Mouse (Mus musculus): ENCODE measurements around the gene Olfr520.
"Not testable (repeated sequence)": the region's sequence is repeated elsewhere in the genome, so short reads cannot be mapped to it uniquely, and the experiment has no call there.

Gene Olfr520

DNA sequence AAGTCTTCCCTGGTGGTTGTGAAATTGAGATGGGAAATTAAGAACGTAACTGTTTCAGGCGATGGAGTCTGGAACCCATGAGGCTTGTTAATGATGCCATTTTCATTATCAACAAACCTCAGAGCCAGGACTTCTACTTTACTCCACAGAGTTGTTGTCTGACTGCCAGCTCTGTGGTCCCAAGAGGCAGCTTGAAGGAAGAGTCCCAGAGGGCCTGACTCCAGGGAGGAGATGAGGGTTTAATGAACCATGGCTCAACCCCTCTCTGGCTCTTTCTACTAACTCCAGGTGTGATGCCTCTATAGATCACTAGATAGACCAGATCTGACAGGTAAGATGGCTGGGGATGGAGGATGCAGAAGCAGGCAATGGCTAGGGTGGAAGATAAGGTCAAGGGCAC, at the start of gene Olfr520:
Gene Olfr520 (plus strand): TSS at position 301 of the 400 bp plus-strand sequence.
- DNase-seq: no peak

DNA sequence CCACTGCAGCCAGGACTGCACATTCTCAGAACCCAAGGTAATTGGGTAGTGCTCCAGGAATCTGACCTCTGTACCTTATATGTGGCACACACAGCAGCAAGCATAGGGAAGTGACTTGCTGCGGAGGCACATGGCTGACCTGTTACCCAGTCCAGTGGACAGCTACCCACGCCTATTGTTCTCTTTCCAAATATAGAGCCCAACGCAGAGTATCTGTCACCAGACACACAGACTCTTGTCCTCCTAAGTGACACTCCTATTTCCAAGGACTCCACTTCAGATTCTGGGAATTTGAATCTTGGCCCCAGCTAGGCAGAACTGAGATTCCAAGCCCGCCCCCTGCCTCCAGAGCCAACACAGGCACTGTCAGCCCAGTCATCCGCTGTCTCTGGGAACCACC, 49.3 kb upstream of the Olfr520 start:
- DNase-seq: no peak

DNA sequence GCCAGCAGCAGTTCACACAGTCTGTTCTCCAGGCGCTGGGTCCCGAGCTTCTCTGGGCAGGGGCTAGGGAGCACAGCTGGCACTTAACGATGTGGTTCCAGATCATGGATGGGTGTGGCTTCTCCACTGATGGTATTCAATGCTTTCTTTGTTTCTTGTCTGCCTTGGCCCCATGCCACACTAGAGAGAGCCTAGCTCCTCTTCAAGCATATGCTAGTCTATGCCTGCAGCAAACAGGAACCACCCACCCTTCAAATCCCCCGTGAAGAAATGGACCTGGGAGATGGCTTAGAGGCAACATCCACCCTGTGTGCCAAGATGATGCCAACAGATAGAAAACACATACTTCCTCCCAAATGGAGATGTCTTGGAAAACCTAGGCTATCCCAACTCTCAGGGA, 46.0 kb upstream of the Olfr520 start:
- DNase-seq: no peak

DNA sequence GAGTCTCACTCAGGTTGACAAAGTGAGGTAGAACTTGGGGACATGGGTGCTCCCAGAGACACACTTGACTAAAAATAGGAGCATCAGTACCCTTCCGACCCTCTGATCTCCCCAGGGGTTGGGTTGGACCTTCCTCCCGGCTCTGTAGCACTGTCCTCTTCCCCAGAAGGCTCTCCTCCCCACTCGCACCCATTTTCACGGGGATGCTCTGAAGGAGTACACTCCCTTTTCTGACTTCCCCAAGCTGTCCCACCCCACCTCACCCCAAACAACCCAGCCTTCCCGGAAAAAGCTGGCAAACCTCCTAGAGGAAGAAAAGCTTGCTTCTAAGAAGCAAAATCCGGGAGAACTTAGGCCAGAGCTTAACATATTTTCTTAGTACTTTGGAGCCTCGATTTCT, 39.3 kb upstream of the Olfr520 start:
- no peak for DNase-seq

DNA sequence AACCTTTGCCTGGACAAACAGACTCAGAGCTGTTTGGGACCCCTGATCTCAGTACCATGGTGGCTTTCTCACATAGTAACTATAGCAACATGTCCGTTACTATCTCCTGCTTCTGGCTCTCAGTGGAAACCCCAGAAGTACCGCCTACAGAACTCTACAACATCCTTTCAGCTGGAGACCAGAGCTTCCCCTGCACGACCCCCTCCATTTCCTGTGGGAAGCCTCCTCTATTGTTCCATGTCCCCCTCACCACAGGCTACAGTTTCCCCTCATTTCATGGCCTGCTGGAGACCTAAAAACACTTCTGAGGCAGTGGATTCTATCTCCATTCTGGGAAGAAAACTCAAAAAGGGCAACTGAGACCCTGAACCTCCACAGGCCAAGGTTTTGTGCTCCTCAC, 37.7 kb upstream of the Olfr520 start:
- peak in 1 of 2 experiments; percentile 15 for DNase-seq

DNA sequence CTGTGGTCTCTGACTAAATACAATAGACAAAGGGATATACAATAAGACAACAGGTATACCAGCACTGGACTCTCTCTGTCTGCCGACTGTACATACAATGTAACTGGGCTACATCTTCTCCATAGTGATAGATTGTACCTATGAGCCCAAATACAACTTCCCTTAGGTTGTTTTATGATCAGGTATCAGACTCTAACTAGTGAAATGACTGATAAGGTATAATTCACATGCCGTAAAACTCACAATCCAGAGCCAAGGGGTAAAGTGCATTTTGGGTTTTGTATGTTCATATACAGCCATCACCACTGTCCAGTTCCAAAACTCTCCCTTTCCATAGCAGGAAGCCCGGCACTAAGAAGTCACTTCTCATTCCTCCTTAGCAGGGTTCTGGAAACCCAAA, 36.7 kb upstream of the Olfr520 start:
- DNase-seq: no peak

DNA sequence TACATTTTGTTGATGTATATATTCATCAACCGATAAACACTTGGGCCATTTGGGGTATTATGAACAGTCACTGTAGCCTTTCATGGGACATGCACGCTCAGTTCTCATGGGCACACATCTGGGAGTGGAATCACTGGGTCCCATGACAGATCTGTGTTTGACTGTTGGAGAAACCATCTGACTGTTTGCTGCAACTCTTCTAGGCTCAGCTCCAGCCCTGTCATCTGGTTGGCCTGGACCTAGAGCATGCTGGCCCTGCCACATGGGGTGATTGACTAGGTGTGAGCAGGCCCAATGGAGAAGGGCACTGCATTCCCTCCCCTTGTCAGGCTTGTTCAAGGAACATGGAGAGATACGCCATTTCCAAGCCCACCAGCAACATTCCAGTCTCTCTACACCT, 36.1 kb upstream of the Olfr520 start:
- no peak for DNase-seq

DNA sequence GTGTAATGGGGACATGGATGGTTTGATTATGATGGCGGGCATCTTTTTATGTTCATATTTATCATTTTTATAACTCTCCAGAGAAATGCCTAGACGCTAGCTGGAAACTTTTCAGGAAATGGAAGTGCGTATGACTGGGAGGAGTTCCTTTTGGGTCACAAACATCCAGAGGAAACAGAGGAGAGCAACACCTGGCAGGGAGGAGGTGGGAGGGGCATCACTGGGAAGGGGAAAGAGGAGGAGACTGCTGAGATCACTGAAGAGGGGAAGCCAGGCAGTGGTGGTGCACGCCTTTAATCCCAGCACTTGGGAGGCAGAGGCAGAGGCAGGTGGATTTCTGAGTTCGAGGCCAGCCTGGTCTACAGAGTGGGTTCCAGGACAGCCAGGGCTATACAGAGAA, 35.6 kb upstream of the Olfr520 start:
- DNase-seq: not testable (repeated sequence)

DNA sequence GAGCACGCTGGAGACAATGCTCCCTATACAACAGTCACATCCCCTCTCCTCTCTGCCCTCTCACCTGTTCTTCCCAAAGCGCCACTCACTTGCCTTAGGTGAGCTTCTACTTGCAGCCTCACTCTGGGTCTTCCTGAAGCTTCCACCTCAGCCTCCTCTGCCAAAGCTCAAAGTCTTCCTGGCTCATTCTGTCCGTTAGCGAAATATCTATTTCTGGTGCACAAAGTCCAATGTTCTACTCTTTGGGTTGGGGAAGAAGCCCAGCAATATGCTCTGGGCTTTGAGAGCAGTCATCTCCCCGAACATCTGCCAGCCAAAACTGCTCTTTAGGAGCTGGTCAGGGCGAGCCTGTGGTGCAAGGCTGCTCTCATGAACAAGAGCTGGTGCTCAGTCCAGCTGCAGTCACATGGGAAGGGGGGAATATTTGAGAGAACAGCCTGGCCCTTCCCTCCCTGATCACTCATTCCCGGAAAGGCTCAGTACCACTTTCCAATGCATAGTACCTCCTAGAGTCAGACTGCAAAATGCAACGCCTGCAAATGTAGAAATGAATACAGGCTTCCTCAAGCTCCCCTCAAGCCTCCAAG, 34.5 kb upstream of the Olfr520 start:
- DNase-seq: no peak

DNA sequence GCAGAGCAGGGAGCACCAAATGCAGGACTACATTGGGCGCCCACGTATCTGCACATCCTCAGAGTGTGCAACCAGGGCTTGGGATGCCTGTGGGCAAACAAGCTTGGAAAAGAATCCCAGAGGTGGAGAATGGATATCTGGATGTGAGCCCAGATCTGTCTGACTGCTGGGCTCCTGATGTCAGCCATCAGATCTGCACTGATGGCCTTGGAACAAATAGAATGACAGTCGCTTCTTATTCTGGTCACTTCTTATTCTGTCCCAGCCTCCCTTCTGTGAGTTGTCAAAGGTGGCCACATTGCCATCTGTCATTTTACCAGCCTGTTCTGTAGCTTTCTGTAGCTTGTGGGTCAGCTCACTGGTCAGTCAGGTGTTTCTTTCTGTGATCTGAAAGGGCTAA, 31.5 kb upstream of the Olfr520 start:
- no peak for DNase-seq

DNA sequence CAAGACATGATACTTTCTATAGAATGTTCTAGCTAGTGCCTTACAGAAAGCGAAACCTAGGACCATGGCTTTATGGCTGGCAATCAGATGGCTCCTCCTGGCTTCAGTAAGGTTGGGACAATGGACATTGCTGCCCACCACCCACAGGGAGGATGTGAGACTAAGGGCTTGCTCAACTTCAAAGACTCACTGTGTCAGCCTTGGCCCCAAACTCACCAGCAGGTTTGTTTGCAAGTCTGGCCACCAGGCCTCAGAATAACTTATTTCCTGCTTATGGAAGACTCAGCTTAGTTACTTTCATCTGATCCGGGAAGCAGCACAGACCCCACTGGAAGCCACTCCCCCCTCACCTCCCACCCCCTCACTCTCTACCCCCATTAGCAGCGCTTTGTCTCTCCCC, 31.0 kb upstream of the Olfr520 start:
- no peak for DNase-seq

DNA sequence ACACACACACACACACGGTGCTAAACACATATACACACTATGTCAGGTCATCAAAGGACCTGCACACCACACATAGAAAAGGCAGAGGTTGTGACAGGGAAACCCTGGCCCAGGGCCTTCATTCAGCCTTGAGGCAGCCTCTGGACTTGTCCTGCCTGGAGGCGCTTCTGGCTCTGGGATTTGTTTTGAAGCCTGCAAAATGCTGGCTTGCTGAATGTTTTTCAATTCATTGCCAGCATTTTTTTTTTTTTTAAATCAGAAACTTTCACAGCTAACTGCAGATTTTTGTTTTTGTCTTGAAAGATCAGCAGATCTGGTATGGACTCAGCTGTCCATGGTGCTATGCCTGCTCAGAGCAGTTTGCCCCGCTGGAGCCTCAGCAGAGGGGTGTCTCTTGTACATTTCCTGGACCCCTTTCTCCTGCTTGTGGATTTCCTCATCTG, 30.3 kb upstream of the Olfr520 start:
- no peak for DNase-seq

DNA sequence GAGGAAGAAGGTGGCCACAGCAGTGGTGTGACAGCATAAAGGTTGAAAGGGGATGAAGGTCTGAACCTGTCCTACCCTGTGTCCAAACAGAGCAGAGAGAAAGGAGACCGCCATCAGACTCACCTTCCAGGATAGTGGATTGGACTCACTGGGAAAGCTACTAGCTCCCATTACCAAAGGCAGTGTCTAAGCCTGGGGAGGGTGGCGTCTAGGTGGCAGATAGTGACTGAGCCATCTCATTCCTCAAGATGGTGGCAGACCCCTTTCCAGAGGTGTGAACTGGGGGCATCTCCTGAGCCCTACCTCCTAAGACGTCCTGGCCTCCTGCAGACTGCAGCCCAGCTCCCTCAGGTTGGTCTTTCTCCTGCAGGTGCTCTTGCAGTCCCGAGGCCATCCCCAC, 29.4 kb upstream of the Olfr520 start:
- DNase-seq: no peak

DNA sequence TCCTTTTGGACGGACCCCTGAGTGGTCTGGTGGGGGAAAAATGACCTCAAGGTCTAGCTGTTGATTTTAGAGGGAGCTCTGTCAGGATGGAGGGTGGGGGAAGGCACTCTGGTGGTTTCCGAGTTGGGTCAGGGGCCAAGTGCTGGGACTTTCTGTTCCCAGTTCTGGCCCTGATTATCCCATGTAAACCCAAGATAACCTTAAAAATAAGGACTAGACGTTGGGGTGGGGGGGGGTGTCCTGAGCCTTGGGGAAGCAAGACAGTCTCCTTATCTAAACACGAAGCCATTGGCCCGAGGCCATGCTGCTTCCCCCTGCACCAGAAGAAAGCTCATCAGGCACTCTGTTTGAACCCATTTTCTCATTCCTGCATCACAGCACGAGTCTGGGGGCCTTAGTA, 27.9 kb upstream of the Olfr520 start:
- DNase-seq: no peak

DNA sequence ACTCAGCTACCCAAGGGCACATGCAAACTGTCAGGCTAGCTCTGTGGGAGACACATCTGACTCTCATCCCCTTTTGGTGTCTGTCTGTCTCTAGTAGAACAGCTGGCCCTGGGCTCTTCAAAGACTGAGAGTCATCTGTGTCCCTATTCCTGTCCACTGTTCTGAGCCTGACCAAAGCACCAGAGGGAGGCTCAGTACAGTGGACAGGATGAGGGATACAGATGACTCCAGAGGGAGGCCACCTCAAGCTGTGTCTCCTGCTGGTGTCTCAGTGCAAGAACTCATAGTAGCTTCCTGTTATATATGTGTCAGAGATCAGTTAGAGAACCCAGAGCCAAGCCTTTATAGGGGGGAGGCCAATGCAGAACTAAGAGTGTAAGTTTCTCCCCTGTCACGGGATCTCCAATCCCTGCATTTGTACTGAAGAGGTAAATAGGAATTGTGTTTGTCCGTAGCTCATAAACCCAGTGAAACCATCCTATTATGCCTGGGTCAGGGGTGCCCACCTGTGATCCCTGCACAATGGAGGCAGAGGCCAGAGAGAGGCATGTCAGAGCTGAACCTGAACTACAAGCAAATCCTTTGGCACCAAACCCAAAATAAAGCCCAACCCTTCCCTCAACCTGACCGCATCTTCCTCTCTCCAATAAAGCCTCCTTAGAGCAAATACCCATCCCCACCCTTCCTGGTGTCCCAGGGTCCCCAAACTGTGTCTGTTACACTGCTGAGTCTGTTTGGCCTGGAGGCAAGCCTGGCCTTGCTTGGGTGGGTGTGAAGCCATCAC, 25.1 kb upstream of the Olfr520 start:
- DNase-seq: no peak

DNA sequence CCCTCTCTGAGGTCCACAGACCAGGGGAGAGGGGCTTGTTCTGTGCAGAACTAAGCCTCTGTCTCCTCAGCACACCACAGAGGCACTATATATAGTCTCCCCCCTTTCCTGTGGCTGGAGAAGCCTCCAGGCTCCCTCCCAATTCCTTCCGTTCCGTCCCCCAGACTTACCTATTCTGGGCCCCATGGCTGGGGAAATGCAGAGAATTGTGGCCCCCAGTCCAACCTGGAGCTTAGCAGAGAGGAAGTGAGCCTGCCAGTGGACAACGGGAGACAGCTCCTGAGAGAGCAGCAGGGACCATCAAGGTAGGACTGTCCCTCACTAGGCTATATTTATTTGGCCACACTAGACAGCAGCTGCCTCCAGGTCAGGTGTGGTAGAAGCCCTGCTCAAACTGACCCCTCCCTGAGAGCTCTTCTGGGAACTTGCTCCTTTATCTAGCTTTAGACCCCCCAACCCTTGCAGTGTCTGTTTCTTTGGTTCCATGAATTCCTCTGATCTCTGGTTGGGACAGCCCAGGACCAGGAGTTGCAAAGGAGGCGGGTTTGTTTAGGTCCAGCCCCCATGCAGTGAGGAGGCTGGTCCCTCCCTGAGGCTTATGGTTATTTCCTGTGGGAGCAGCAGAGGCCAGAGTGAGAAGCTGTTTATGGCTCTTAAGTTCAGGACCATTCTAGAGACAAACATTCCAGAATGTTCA, 23.6 kb upstream of the Olfr520 start:
- DNase-seq: no peak

DNA sequence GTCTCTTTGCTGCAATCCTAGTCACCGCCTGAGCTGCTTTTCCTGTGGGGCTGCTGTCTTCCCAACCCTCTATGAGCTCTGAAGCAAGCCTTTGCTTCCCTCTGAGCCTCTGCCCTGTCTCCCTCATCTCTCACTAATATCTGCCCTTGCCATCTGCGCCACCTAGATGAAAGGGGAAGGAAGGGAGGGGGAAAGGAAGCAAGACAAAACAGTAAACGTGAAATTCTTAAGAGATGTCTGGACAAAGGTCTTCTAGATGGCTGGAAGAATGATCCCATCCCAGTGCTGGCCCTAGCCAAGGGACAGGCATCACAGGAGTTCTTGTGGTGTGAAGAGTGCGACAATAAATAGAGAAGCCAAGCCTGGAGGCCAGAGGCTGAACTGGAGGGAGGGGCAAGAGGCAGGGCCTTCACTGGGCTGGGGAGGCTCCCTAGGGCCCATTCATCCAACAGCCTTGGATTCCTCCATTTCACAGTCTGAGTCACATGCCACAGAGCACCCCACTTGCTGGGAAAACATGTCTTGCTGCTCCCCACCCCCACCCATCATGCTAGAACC, 23.0 kb upstream of the Olfr520 start:
- no peak for DNase-seq

DNA sequence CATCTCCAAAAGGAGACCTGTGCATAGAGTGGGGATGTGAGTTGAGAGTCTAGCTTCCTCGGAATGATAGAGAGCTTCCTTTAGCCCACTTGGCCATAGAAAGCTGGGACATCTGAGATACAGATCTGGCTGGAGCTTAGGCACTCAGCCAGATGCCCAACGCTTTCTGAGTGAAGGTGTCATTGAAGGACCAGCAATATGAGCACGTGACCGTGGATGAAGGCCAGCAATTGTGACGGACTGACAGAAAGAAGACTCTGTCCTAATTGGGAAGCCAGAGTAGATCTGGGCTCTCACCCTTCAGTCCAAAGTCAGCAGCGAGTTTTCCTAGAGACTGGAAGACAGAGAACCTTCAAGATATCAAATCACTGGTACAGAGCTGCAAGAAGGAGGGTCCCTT, 22.4 kb upstream of the Olfr520 start:
- DNase-seq: no peak

DNA sequence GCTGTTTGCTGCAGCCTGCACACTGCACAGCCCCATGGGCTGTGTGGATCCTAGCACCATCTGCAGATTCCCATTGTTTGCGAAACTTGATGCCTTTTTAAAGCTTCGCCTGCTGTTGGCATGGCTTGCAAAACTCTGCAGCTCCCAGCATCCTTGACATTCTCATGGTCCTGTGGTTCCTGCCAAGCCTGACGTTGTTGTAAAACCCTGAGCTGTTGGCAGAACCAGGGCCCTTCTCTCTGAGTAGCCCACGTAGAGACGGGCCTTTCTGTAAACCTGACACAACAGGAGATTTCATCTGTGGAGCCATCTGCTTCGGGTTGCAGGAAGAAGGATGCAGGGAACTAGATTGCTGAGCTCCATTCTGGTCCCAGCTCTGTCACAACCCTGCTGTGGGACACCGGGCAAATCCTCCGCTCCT, 21.8 kb upstream of the Olfr520 start:
- DNase-seq: no peak

DNA sequence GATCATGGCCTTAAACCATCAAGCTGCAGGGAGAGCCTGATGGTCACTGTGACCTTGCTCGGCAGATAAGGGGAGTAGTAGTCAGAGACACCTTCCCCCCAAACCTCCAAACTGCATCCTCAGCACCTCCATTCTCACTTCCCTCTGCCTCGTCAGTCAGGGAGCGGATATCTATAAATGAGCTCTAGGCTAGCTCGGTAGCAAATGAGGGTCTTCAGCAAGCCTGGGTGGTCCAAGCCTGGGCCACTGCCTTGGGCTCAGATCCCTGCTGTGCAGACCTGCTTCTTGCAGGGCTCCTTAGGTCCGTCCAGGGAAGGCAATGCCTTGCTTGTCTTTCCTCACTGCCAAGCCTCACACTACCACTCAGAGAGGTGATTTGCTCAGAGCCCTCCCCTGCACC, 21.3 kb upstream of the Olfr520 start:
- DNase-seq: no peak

DNA sequence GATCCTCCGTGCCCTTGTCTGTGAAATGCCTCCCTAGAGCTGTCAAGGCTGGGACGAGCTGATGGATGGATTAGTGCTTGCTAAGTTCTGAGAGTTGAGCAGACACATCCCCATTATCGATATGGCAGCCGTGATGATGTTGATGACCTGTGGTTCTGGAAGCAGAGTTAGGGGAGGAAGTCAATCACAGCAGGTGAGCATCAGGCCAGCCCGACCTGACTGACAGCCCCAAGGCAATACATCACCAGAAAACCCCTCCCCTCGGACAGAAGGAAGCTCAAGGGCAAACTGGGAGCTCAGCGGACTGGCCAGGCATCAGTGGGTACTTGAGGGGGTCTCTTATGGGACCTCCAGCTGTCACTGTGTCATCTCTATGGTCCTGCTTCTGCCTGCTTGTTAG, 20.1 kb upstream of the Olfr520 start:
- DNase-seq: no peak

DNA sequence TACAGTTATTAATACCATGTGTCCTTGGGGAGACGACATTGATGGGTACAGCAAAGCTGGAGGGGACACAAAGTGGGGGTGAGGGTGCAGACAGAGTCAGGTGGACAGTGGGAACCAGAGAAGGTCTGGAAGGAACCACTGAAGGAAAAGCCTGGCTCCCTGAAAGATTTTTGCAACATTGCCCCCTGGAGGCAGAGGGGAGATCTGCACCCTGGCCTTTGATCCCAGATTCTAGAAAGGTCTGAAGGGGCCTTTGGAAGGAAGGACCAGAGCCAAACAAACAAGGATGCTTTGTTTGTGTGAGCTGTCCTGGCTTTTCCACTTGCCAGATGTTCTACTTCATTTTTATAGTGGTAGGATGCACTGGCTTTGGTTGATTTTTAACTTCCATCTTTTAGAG, 19.6 kb upstream of the Olfr520 start:
- DNase-seq: peak; percentile 21 to 46

DNA sequence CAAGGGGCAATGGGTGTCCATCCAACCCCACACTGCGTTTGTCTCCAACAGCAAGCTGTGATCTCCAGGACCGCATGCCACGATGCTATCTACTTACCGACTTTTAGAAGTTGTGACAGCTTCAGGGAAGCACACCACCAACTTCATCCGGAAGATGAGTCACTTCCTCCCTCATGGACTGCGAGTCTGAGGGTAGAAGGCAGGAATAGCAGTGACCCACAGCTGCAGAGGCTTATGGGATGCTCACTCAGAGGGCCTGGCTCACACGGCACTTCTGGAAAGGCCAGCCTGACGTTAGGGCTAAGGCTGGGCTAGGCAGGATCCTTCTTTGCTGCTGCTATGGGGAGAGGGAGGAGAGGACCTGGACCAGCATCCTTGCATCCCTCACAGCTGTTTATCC, 18.9 kb upstream of the Olfr520 start, which contains the start of gene Slco2b1:
Gene Slco2b1 (minus strand): TSS at position 175 of the 400 bp plus-strand sequence.
- DNase-seq: no peak

DNA sequence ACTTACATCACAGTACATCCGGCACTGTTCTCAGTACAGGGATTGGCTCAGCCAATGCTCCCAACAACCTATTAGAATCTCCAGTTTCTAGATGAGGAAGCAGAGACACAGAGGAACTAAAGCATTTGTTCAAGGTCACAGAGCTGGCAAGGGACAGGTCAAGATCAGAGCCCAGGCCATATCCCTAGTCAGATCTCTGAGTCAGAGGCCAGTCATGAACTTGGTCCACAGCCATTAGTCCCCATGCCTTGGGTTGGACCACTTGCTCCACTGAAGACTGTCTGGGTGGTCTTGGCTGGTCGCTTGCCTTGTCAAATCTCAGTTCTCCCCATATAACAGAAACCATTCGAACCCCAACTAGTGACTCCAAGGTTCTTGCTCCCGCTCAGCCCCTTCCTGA, 17.6 kb upstream of the Olfr520 start:
- DNase-seq: no peak
